Mouse (Mus musculus): ENCODE measurements at regions not wholly inside any gene's neighbourhood (a gene's known extent, or its start where the extent isn't known, plus 50 kb on each side); places are given as distances from the start of the nearest gene placed in this dataset.

- no peak for DNase-seq (ENCODE audit: low read depth, low spot score)
Measured at GRCm38 (mm10) chr2:75451846-75452267, 207.2 kb upstream of the Hnrnpa3 start.

- no peak for DNase-seq (ENCODE audit: low read depth, low spot score)
Measured at GRCm38 (mm10) chr2:75452274-75453148, 206.6 kb upstream of the Hnrnpa3 start.

- DNase-seq (ENCODE audit: low read depth, low spot score), result no peak
Measured at GRCm38 (mm10) chr2:75455481-75455880, 203.6 kb upstream of the Hnrnpa3 start.

- no peak for DNase-seq (ENCODE audit: low read depth, low spot score)
Measured at GRCm38 (mm10) chr2:75456272-75456671, 202.8 kb upstream of the Hnrnpa3 start.

- DNase-seq (ENCODE audit: low read depth, low spot score), result no peak
Measured at GRCm38 (mm10) chr2:75457423-75457822, 201.6 kb upstream of the Hnrnpa3 start.

- DNase-seq (ENCODE audit: low read depth, low spot score), result no peak
Measured at GRCm38 (mm10) chr2:75458898-75459297, 200.2 kb upstream of the Hnrnpa3 start.

GRCm38 (mm10) chr2:75460419-75460818, 198.6 kb upstream of the Hnrnpa3 start:
- no peak for DNase-seq (ENCODE audit: low read depth, low spot score)

- DNase-seq (ENCODE audit: low read depth, low spot score), result no peak
Measured at GRCm38 (mm10) chr2:75461019-75461418, 198.0 kb upstream of the Hnrnpa3 start.

- DNase-seq (ENCODE audit: low read depth, low spot score), result no peak
Measured at GRCm38 (mm10) chr2:75461421-75461991, 197.6 kb upstream of the Hnrnpa3 start.

GRCm38 (mm10) chr2:75462030-75462671, 196.9 kb upstream of the Hnrnpa3 start:
- DNase-seq (ENCODE audit: low read depth, low spot score), result peak; percentile 68

GRCm38 (mm10) chr2:75463091-75463490, 196.0 kb upstream of the Hnrnpa3 start:
- no peak for DNase-seq (ENCODE audit: low read depth, low spot score)

GRCm38 (mm10) chr2:75464429-75464828, 194.6 kb upstream of the Hnrnpa3 start:
- no peak for DNase-seq (ENCODE audit: low read depth, low spot score)

GRCm38 (mm10) chr2:75468851-75469250, 190.2 kb upstream of the Hnrnpa3 start:
- DNase-seq (ENCODE audit: low read depth, low spot score), result no peak

GRCm38 (mm10) chr2:75469958-75470687, 188.9 kb upstream of the Hnrnpa3 start:
- no peak for DNase-seq (ENCODE audit: low read depth, low spot score)

GRCm38 (mm10) chr2:75470688-75471054, 188.4 kb upstream of the Hnrnpa3 start:
- no peak for DNase-seq (ENCODE audit: low read depth, low spot score)

- no peak for DNase-seq (ENCODE audit: low read depth, low spot score)
Measured at GRCm38 (mm10) chr2:75472489-75472888, 186.6 kb upstream of the Hnrnpa3 start.

GRCm38 (mm10) chr2:75474509-75474908, 184.6 kb upstream of the Hnrnpa3 start:
- no peak for DNase-seq (ENCODE audit: low read depth, low spot score)

GRCm38 (mm10) chr2:75476350-75476749, 182.7 kb upstream of the Hnrnpa3 start:
- no peak for DNase-seq (ENCODE audit: low read depth, low spot score)

- DNase-seq (ENCODE audit: low read depth, low spot score), result no peak
Measured at GRCm38 (mm10) chr2:75477076-75477475, 182.0 kb upstream of the Hnrnpa3 start.

GRCm38 (mm10) chr2:75479546-75479945, 179.5 kb upstream of the Hnrnpa3 start:
- DNase-seq (ENCODE audit: low read depth, low spot score), result no peak

- DNase-seq (ENCODE audit: low read depth, low spot score), result no peak
Measured at GRCm38 (mm10) chr2:75481863-75482262, 177.2 kb upstream of the Hnrnpa3 start.

GRCm38 (mm10) chr2:75482484-75482883, 176.6 kb upstream of the Hnrnpa3 start:
- no peak for DNase-seq (ENCODE audit: low read depth, low spot score)

All from forelimb bud, embryonic 11.5 days (tissue).